Mouse (Mus musculus): Measurements from ENCODE around the gene Tepsin. TPM values are rescaled to one million over a fixed set of nuclear protein-coding genes. Genes with fewer than 3 reads are reported as not detected.
A peak's percentile ranks its signal among the peaks of the same experiment; 100 is the strongest.

The Tepsin gene
- polyA plus RNA-seq, 1 experiment from 2014 or later = 21.3 TPM

DNA sequence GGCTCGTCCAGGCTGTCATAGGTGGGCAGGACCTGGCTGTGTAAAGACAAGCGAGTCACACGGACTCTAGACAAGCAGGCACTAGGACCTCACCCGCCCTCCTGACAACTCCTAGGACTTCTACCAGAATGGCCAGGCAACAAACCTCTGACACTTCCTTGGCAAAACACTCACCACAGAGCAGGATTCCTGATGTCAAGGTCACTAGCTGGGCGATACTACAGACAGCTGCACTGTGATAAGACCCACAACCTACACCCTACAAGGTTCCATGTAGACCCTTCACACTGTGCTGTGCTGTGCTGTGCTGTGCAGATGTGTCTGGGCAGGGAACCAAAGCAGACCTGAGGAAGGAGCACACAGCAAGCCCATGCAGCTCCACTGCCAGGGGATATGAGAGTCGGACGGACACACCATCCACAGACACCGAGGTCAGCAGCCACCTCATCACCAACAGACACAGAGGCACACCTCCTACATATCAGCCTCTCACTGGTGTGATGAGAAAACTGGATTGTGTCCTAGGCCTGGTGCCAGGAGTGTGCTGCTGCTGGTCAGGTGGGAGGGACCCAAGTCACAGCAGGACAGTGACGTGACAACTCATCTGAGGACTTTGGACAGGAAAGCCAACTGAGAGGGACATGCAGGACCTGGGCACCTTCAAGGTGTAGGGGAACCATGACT, 36.5 kb upstream of the Tepsin start:
- H3K27ac ChIP-seq (ENCODE audit: low read length) = no peak overlapping the region
- H3K9ac ChIP-seq (ENCODE audit: low read depth, low read length) = no peak overlapping the region
- 96% methylated on average over 9 of the region's 9 CpGs for WGBS
- H3K27me3 ChIP-seq (ENCODE audit: control insufficient read depth, insufficient read depth, low read depth, low read length) = no peaks in the 10 kb centered on the region
- H3K4me2 ChIP-seq (ENCODE audit: low read length) = no peak overlapping the region
- no peaks in the 10 kb centered on the region for H3K9me3 ChIP-seq (replicated peaks; ENCODE audit: control insufficient read depth, low read length, poor library complexity, severe bottlenecking)
- H3K4me3 ChIP-seq (ENCODE audit: low read depth, low read length) = no peak overlapping the region
- ATAC-seq = no peak
- H3K4me1 ChIP-seq (ENCODE audit: control insufficient read depth, insufficient read depth, low read length) = no peaks in the 10 kb centered on the region
- peaks cover 12% of the 10 kb centered on the region; the same call in 1 of the 2 replicates for H3K36me3 ChIP-seq (ENCODE audit: control insufficient read depth, insufficient read depth, low read length)

- Histone ChIP-seq H3K4me2 (ENCODE audit: low read length) (no peak overlapping the region), H3K4me1 (ENCODE audit: control insufficient read depth, insufficient read depth, low read length) (no peaks in the 10 kb centered on the region), H3K4me3 (ENCODE audit: low read depth, low read length) (no peak overlapping the region), H3K27me3 (ENCODE audit: control insufficient read depth, insufficient read depth, low read depth, low read length) (no peaks in the 10 kb centered on the region), H3K9ac (ENCODE audit: low read depth, low read length) (no peak overlapping the region), H3K27ac (ENCODE audit: low read length) (no peak overlapping the region), H3K36me3 (ENCODE audit: control insufficient read depth, insufficient read depth, low read length) (peaks cover 12% of the 10 kb centered on the region; the same call in 1 of the 2 replicates), H3K9me3 (replicated peaks; ENCODE audit: control insufficient read depth, low read length, poor library complexity, severe bottlenecking) (no peaks in the 10 kb centered on the region)
- WGBS = 96% methylated on average over 5 of the region's 5 CpGs
- ATAC-seq = no peak
Measured at GRCm38 (mm10) chr11:120134148-120134547, 35.6 kb upstream of the Tepsin start.

GRCm38 (mm10) chr11:120129281-120129680, 30.8 kb upstream of the Tepsin start:
- H3K4me3 ChIP-seq (ENCODE audit: low read depth, low read length) = no peak overlapping the region
- no peak overlapping the region for H3K9ac ChIP-seq (ENCODE audit: low read depth, low read length)
- H3K27me3 ChIP-seq (ENCODE audit: control insufficient read depth, insufficient read depth, low read depth, low read length) = no peaks in the 10 kb centered on the region
- H3K27ac ChIP-seq (ENCODE audit: low read length) = no peak overlapping the region
- H3K4me1 ChIP-seq (ENCODE audit: control insufficient read depth, insufficient read depth, low read length) = no peaks in the 10 kb centered on the region
- no peak for ATAC-seq
- H3K9me3 ChIP-seq (replicated peaks; ENCODE audit: control insufficient read depth, low read length, poor library complexity, severe bottlenecking) = no peaks in the 10 kb centered on the region
- H3K36me3 ChIP-seq (ENCODE audit: control insufficient read depth, insufficient read depth, low read length) = peaks cover 21% of the 10 kb centered on the region
- 59% methylated on average over 7 of the region's 7 CpGs for WGBS
- no peak overlapping the region for H3K4me2 ChIP-seq (ENCODE audit: low read length)

- Histone ChIP-seq H3K4me3 (ENCODE audit: low read depth, low read length) (no peak overlapping the region), H3K27ac (ENCODE audit: low read length) (no peak overlapping the region), H3K36me3 (ENCODE audit: control insufficient read depth, insufficient read depth, low read length) (peaks cover 18% of the 10 kb centered on the region), H3K27me3 (ENCODE audit: control insufficient read depth, insufficient read depth, low read depth, low read length) (no peaks in the 10 kb centered on the region), H3K9ac (ENCODE audit: low read depth, low read length) (no peak overlapping the region), H3K4me2 (ENCODE audit: low read length) (no peak overlapping the region), H3K9me3 (replicated peaks; ENCODE audit: control insufficient read depth, low read length, poor library complexity, severe bottlenecking) (no peaks in the 10 kb centered on the region), H3K4me1 (ENCODE audit: control insufficient read depth, insufficient read depth, low read length) (no peaks in the 10 kb centered on the region)
- ATAC-seq = no peak
- 86% methylated on average over 2 of the region's 2 CpGs for WGBS
Measured at GRCm38 (mm10) chr11:120126845-120127244, 28.3 kb upstream of the Tepsin start.

GRCm38 (mm10) chr11:120122126-120122525, 23.6 kb upstream of the Tepsin start:
- no peak overlapping the region for H3K9ac ChIP-seq (ENCODE audit: low read depth, low read length)
- no peaks in the 10 kb centered on the region for H3K9me3 ChIP-seq (replicated peaks; ENCODE audit: control insufficient read depth, low read length, poor library complexity, severe bottlenecking)
- ATAC-seq = no peak
- peaks cover 6% of the 10 kb centered on the region; the same call in 1 of the 2 replicates for H3K36me3 ChIP-seq (ENCODE audit: control insufficient read depth, insufficient read depth, low read length)
- no peak overlapping the region for H3K27ac ChIP-seq (ENCODE audit: low read length)
- 86% methylated on average over 12 of the region's 12 CpGs for WGBS
- H3K27me3 ChIP-seq (ENCODE audit: control insufficient read depth, insufficient read depth, low read depth, low read length) = no peaks in the 10 kb centered on the region
- H3K4me1 ChIP-seq (ENCODE audit: control insufficient read depth, insufficient read depth, low read length) = no peaks in the 10 kb centered on the region; the same call in 1 of the 2 replicates
- no peak overlapping the region for H3K4me2 ChIP-seq (ENCODE audit: low read length)
- no peak overlapping the region for H3K4me3 ChIP-seq (ENCODE audit: low read depth, low read length)

GRCm38 (mm10) chr11:120120642-120121420, 22.3 kb upstream of the Tepsin start:
- Histone ChIP-seq H3K4me1 (ENCODE audit: control insufficient read depth, insufficient read depth, low read length) (no peaks in the 10 kb centered on the region; the same call in 1 of the 2 replicates), H3K9me3 (replicated peaks; ENCODE audit: control insufficient read depth, low read length, poor library complexity, severe bottlenecking) (no peaks in the 10 kb centered on the region), H3K4me3 (ENCODE audit: low read depth, low read length) (no peak overlapping the region), H3K36me3 (ENCODE audit: control insufficient read depth, insufficient read depth, low read length) (peaks cover 3% of the 10 kb centered on the region; the same call in 1 of the 2 replicates), H3K27me3 (ENCODE audit: control insufficient read depth, insufficient read depth, low read depth, low read length) (no peaks in the 10 kb centered on the region), H3K9ac (ENCODE audit: low read depth, low read length) (no peak overlapping the region), H3K4me2 (ENCODE audit: low read length) (no peak overlapping the region), H3K27ac (ENCODE audit: low read length) (no peak overlapping the region)
- 82% methylated on average over 17 of the region's 17 CpGs for WGBS
- no peak for ATAC-seq

GRCm38 (mm10) chr11:120119936-120120541, 21.5 kb upstream of the Tepsin start:
- ATAC-seq = no peak
- H3K9ac ChIP-seq (ENCODE audit: low read depth, low read length) = peak overlapping the region; percentile 28; the same call in 1 of the 2 replicates
- no peaks in the 10 kb centered on the region for H3K9me3 ChIP-seq (replicated peaks; ENCODE audit: control insufficient read depth, low read length, poor library complexity, severe bottlenecking)
- H3K4me2 ChIP-seq (ENCODE audit: low read length) = no peak overlapping the region
- no peaks in the 10 kb centered on the region for H3K27me3 ChIP-seq (ENCODE audit: control insufficient read depth, insufficient read depth, low read depth, low read length)
- 0 out of 2 replicates have a peak, but pooled peaks cover 8% of the 10 kb centered on the region for H3K36me3 ChIP-seq (ENCODE audit: control insufficient read depth, insufficient read depth, low read length)
- 74% methylated on average over 10 of the region's 10 CpGs for WGBS
- no peak overlapping the region for H3K4me3 ChIP-seq (ENCODE audit: low read depth, low read length)
- H3K27ac ChIP-seq (ENCODE audit: low read length) = no peak overlapping the region
- H3K4me1 ChIP-seq (ENCODE audit: control insufficient read depth, insufficient read depth, low read length) = no peaks in the 10 kb centered on the region; the same call in 1 of the 2 replicates

- no peaks in the 10 kb centered on the region for H3K9me3 ChIP-seq (replicated peaks; ENCODE audit: control insufficient read depth, low read length, poor library complexity, severe bottlenecking)
- 0 out of 2 replicates have a peak, but pooled peaks cover 7% of the 10 kb centered on the region for H3K36me3 ChIP-seq (ENCODE audit: control insufficient read depth, insufficient read depth, low read length)
- H3K4me2 ChIP-seq (ENCODE audit: low read length) = no peak overlapping the region
- no peak overlapping the region for H3K27ac ChIP-seq (ENCODE audit: low read length)
- no peaks in the 10 kb centered on the region; the same call in 1 of the 2 replicates for H3K4me1 ChIP-seq (ENCODE audit: control insufficient read depth, insufficient read depth, low read length)
- ATAC-seq = no peak
- no peak overlapping the region for H3K9ac ChIP-seq (ENCODE audit: low read depth, low read length)
- H3K27me3 ChIP-seq (ENCODE audit: control insufficient read depth, insufficient read depth, low read depth, low read length) = no peaks in the 10 kb centered on the region
- H3K4me3 ChIP-seq (ENCODE audit: low read depth, low read length) = no peak overlapping the region
- 96% methylated on average over 7 of the region's 7 CpGs for WGBS
Measured at GRCm38 (mm10) chr11:120119108-120119507, 20.6 kb upstream of the Tepsin start.
